Mouse (Mus musculus) layer of hippocampus, postnatal 10 days (tissue): ENCODE data around the gene Tmem98. TPM values are rescaled to one million over a fixed set of nuclear protein-coding genes. Genes with fewer than 3 reads are reported as not detected.

ENCODE experiments used
- DNase-seq, 2 experiments: peaks; one replicate each; pipeline ENCODE4 v3.0.0; 2021; ENCODE audit warnings: low spot score in 2 of 2
- total RNA-seq, 2 experiments: library from RNA; stranded (reverse); gene quantifications; 2 replicates each; pipeline ENCODE4 v1.2.3; 2021

Tmem98 gene
- total RNA-seq, 2 experiments from 2014 or later = 5.8 to 6.3 TPM

GRCm38 (mm10) chr11:80853014-80853413 is 43.0 kb downstream of the Tmem98 start:
- DNase-seq = peak in 1 of 2 experiments; percentile 19

GRCm38 (mm10) chr11:80854430-80854829 is 44.5 kb downstream of the Tmem98 start:
- DNase-seq = no peak

- no peak for DNase-seq
These were observed 44.9 kb downstream of the Tmem98 start for GRCm38 (mm10) chr11:80854908-80855307.

DNA sequence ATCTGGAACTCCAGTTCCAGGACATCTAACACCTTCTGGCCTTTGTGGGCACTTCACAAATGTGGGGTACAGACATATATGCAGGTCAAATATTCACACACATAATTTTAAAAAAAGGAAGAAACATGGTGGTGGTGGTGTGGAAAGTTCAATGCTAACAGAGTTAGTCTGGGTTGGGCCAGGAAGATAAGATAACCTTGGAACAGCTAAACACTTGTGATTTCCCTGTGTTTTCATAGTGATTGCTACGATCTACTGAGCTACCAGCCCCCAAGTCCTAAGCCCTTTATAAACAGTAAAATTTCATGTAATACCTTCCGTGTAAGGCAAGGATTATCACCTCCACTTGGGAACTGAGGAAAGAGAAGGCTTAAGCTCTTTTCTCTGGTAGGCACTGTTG is 46.9 kb downstream of the Tmem98 start:
- no peak for DNase-seq

- no peak for DNase-seq
These were observed 48.1 kb downstream of the Tmem98 start, which contains the start of gene Spaca3 for GRCm38 (mm10) chr11:80858065-80858464. Gene Spaca3 (plus strand): TSS chr11:80858365.

GRCm38 (mm10) chr11:80862941-80863340 is 53.0 kb downstream of the Tmem98 start:
- DNase-seq = no peak

DNA sequence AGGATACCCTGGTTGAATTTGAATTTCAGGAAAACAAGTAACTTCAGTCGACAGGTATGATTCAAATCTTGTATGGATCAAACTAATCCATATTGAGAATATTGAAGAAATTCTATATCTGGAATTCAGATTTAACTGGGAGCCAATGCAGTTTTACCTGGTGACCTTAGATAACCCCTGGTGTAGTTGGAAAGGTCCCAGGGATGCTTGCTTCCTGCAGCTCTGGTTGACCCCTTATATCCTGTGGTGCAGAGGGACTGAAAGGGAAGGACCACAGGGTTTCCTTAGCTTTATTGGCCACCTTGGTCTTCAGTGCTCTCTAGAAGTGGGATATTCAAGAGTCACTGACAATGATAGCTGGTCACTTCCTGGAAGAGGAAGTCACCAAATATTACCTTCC is 58.1 kb downstream of the Tmem98 start:
- DNase-seq = no peak

Other genes starting within 250 kb of the Tmem98 start
- gene Myo1d, start 30.1 kb upstream of the Tmem98 start, total RNA-seq = 1 to 10 TPM; 2.6 to 3.0 TPM
- gene Spaca3, start 48.2 kb downstream of the Tmem98 start, total RNA-seq = not detected